Mouse (Mus musculus): ENCODE measurements around the gene Fgd3. TPM values are rescaled to one million over a fixed set of nuclear protein-coding genes. Genes with fewer than 3 reads are reported as not detected.

Gene Fgd3
- polyA plus RNA-seq, 1 experiment = not detected

DNA sequence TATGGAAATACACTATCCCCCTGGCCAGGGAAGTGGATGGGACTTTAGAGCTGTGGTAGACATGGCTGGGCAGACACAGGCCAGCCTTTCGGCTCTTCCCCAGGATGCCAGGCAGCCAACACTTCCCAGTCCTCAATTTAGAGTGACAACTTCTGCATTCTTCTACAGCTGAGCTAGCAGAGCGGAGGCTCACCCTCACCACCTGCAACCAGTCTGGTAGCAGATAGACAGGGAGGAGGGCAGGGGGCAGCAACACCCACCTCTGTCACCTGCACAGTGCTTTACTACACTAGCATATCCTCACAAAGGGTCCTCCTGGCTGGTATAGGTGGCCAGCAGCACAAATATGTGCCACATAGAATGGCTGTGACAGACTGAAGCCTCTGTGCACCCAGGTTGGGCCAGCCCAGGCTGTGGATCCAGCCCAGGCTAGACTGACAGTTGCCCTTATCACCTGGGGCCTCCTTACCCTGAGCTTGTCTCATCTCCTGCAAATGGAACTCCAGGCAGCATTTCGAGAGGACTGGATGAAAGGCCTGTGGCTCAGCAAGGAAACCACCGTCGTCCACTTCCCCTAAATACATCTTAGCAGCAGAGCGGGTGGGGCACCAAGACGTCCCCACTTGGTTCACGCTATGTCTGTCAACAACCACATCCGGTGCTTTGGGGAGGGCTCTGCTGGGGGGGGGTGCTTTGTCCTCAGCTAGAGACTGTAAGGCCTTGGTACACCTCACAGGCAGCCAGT is 77.6 kb downstream of the Fgd3 start:
- 88% methylated on average over 9 of the region's 9 CpGs for WGBS
- TF ChIP-seq CTCF (IDR thresholded peaks at IDR 0.05; ENCODE audit: insufficient read depth, low read depth, low read length) = no peak
- no peak for TF ChIP-seq POLR2A (IDR thresholded peaks at IDR 0.05; ENCODE audit: insufficient read depth, low read depth, low read length)
- Histone ChIP-seq H3K4me1 (ENCODE audit: control insufficient read depth, insufficient read depth, low read length) (peaks cover 15% of the 10 kb centered on the region), H3K27ac (ENCODE audit: insufficient read depth, low read depth, low read length) (no peak overlapping the region), H3K4me3 (ENCODE audit: insufficient read depth, low read depth, low read length) (no peak overlapping the region)

GRCm38 (mm10) chr13:49238737-49239136 is 81.4 kb downstream of the Fgd3 start:
- H3K27ac ChIP-seq (ENCODE audit: insufficient read depth, low read depth, low read length) = no peak overlapping the region
- H3K4me1 ChIP-seq (ENCODE audit: control insufficient read depth, insufficient read depth, low read length) = peaks cover 11% of the 10 kb centered on the region
- 96% methylated on average over 8 of the region's 8 CpGs for WGBS
- no peak overlapping the region for H3K4me3 ChIP-seq (ENCODE audit: insufficient read depth, low read depth, low read length)
- no peak for TF ChIP-seq CTCF (IDR thresholded peaks at IDR 0.05; ENCODE audit: insufficient read depth, low read depth, low read length)
- TF ChIP-seq POLR2A (IDR thresholded peaks at IDR 0.05; ENCODE audit: insufficient read depth, low read depth, low read length) = no peak

- Histone ChIP-seq H3K4me1 (ENCODE audit: control insufficient read depth, insufficient read depth, low read length) (peaks cover 11% of the 10 kb centered on the region), H3K4me3 (ENCODE audit: insufficient read depth, low read depth, low read length) (no peak overlapping the region), H3K27ac (ENCODE audit: insufficient read depth, low read depth, low read length) (no peak overlapping the region)
- WGBS = 95% methylated on average over 8 of the region's 8 CpGs
- TF ChIP-seq POLR2A (IDR thresholded peaks at IDR 0.05; ENCODE audit: insufficient read depth, low read depth, low read length) (no peak), CTCF (IDR thresholded peaks at IDR 0.05; ENCODE audit: insufficient read depth, low read depth, low read length) (no peak)
Measured at GRCm38 (mm10) chr13:49237617-49238016, 82.5 kb downstream of the Fgd3 start.

GRCm38 (mm10) chr13:49234711-49235110 is 85.4 kb downstream of the Fgd3 start:
- Histone ChIP-seq H3K27ac (ENCODE audit: insufficient read depth, low read depth, low read length) (no peak overlapping the region), H3K4me3 (ENCODE audit: insufficient read depth, low read depth, low read length) (no peak overlapping the region), H3K4me1 (ENCODE audit: control insufficient read depth, insufficient read depth, low read length) (no peaks in the 10 kb centered on the region)
- TF ChIP-seq POLR2A (IDR thresholded peaks at IDR 0.05; ENCODE audit: insufficient read depth, low read depth, low read length) (no peak), CTCF (IDR thresholded peaks at IDR 0.05; ENCODE audit: insufficient read depth, low read depth, low read length) (no peak)
- WGBS = 96% methylated on average over 4 of the region's 4 CpGs

- WGBS = 81% methylated on average over 8 of the region's 8 CpGs
- Histone ChIP-seq H3K27ac (ENCODE audit: insufficient read depth, low read depth, low read length) (no peak overlapping the region), H3K4me3 (ENCODE audit: insufficient read depth, low read depth, low read length) (no peak overlapping the region), H3K4me1 (ENCODE audit: control insufficient read depth, insufficient read depth, low read length) (no peaks in the 10 kb centered on the region)
- TF ChIP-seq POLR2A (IDR thresholded peaks at IDR 0.05; ENCODE audit: insufficient read depth, low read depth, low read length) (no peak), CTCF (IDR thresholded peaks at IDR 0.05; ENCODE audit: insufficient read depth, low read depth, low read length) (no peak)
Measured at GRCm38 (mm10) chr13:49233792-49234572, 86.1 kb downstream of the Fgd3 start.

DNA sequence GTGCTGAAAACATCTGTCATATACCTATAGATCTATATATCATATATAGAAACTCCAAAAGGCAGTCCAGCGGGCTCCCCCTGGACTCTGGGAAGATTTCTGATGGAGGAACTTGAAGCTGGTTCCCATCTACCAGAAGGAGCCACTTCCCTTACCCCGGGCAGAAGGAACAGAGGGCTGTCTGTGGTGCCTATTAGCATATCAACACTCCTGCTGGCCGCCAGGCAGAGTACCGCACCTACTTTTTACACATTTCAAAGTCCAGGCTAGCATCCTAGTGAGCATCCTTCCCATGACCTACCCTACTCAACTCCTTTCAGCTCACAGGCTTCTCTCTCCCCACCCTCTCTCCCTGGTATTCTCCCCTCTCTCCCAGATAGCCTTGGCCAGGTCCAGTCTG is 94.5 kb downstream of the Fgd3 start:
- no peaks in the 10 kb centered on the region for H3K4me1 ChIP-seq (ENCODE audit: control insufficient read depth, insufficient read depth, low read length)
- no peak overlapping the region for H3K4me3 ChIP-seq (ENCODE audit: insufficient read depth, low read depth, low read length)
- H3K27ac ChIP-seq (ENCODE audit: insufficient read depth, low read depth, low read length) = no peak overlapping the region
- WGBS = 67% methylated on average over 4 of the region's 4 CpGs
- TF ChIP-seq CTCF (IDR thresholded peaks at IDR 0.05; ENCODE audit: insufficient read depth, low read depth, low read length) = no peak
- TF ChIP-seq POLR2A (IDR thresholded peaks at IDR 0.05; ENCODE audit: insufficient read depth, low read depth, low read length) = no peak

DNA sequence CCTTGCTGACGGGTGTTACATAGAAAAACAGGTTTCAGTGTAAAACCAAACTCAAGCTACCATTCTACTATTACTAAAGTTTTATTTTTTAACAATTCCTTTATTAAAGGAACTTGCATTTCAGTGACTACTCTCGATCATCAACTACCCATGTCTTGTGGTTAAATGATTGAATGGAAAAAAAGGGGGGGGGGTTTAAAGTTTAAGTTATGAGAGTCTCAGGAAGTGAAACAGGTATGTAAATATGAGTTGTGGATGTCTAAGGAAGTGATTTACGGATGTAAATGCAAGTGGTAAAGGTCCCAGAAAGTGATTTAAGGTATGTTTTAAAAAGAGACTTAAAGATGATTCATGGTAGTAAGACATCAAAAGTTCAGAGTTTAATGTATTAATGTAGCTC is 95.0 kb downstream of the Fgd3 start:
- TF ChIP-seq CTCF (IDR thresholded peaks at IDR 0.05; ENCODE audit: insufficient read depth, low read depth, low read length) (no peak), POLR2A (IDR thresholded peaks at IDR 0.05; ENCODE audit: insufficient read depth, low read depth, low read length) (no peak)
- 91% methylated on average over 3 of the region's 3 CpGs for WGBS
- Histone ChIP-seq H3K4me1 (ENCODE audit: control insufficient read depth, insufficient read depth, low read length) (no peaks in the 10 kb centered on the region), H3K27ac (ENCODE audit: insufficient read depth, low read depth, low read length) (no peak overlapping the region), H3K4me3 (ENCODE audit: insufficient read depth, low read depth, low read length) (no peak overlapping the region)

DNA sequence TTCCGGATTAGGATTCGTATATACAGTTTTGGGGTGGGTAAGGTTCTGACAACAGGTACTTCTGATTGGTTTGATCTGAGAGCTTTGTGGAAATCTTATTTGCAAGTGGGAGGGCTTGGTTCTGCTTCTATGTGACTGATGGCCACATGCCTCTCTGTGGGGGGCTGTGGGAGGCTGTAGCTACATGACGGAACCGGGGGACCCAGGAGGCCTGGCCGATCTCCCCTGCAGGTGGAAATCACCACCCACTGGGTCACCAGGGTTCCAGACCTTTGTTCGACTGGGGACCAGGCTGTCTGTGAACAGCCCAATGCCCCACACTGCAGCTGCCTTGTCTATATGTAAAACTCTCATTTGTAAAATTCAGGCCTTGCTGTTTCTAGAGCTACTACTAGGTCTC is 95.4 kb downstream of the Fgd3 start:
- no peak for TF ChIP-seq CTCF (IDR thresholded peaks at IDR 0.05; ENCODE audit: insufficient read depth, low read depth, low read length)
- no peak for TF ChIP-seq POLR2A (IDR thresholded peaks at IDR 0.05; ENCODE audit: insufficient read depth, low read depth, low read length)
- WGBS = 59% methylated on average over 6 of the region's 6 CpGs
- no peak overlapping the region for H3K27ac ChIP-seq (ENCODE audit: insufficient read depth, low read depth, low read length)
- H3K4me1 ChIP-seq (ENCODE audit: control insufficient read depth, insufficient read depth, low read length) = no peaks in the 10 kb centered on the region
- H3K4me3 ChIP-seq (ENCODE audit: insufficient read depth, low read depth, low read length) = no peak overlapping the region

DNA sequence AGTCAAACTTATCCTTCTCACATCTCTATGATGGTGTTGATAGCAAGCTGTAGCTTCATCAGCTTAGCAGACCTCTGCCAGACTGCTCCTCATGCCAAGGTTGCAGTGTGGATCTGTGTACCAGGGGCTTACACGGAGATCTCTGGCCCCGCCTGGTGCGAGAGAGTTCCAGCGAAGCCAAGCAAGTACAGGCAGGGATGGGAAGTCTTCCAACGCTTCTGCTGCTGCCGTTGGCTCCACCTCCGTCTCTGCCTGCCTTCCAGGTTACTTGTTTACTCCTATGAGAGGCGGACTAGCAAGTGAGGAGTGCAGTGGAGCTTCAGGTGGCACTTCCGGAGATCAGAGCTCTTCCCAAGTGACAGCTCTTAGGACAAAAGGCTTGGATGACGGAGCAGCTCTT is 95.8 kb downstream of the Fgd3 start:
- 33% methylated on average over 10 of the region's 10 CpGs for WGBS
- no peak overlapping the region for H3K4me3 ChIP-seq (ENCODE audit: insufficient read depth, low read depth, low read length)
- H3K4me1 ChIP-seq (ENCODE audit: control insufficient read depth, insufficient read depth, low read length) = no peaks in the 10 kb centered on the region
- no peak overlapping the region for H3K27ac ChIP-seq (ENCODE audit: insufficient read depth, low read depth, low read length)
- TF ChIP-seq CTCF (IDR thresholded peaks at IDR 0.05; ENCODE audit: insufficient read depth, low read depth, low read length) = no peak
- no peak for TF ChIP-seq POLR2A (IDR thresholded peaks at IDR 0.05; ENCODE audit: insufficient read depth, low read depth, low read length)
